12 mouse cellular contexts compared by ENCODE assay signal in the genomic region with DNA sequence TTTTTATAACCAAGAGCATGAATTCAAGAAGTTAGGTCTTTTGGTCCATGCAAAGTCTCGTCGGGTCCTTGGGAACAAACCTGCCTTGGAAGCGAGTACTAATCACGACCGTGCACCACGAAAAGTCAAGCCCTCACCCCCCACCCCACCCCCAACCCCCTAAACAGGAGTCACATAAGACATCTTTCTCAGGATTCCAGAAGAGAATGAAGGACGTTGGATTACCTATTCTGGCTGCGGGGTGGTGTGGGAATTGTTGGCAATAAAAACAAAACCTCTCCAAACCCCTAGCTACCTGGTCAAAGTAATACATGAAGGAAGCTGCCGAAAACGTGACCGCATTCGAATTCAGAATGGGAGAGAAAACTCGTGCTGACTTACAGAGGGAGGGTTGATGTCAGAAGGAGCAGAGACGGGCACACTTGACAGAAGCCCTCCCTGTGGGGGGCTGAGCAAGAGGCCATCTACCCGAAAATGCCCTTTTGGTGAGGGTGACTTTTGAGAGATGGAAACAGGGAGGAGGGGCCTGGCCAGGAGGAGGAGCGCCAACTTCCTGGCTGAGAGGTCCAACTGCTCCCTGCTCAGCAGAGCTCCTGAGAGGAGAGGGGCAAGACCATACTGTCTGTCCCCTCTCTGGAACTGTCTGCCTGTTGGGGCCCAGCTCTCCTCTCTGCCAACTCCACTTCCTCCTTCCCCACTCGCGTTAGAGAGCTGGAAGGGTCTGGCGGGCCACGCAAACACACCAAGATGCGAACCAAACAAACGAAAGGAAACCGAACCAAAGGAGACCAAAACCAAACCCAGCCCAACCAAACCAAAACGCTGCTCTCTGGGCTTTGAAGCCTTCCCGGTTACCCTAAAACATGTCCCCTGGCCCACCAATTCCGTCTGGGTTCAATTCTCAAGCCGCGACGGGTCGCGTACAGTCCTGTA. TPM values are rescaled to one million over a fixed set of nuclear protein-coding genes. Genes with fewer than 3 reads are reported as not detected.
DNase-seq lines count a peak whose midpoint lies in the region; ATAC-seq and TF ChIP-seq lines count a peak whose summit lies in the region.
"Not testable (repeated sequence)": the region's sequence is repeated elsewhere in the genome, so short reads cannot be mapped to it uniquely, and the experiment has no call there.
"Had no signal": no experiment of that assay in that cellular context is flagged by ENCODE, and none has a peak within 500 bp of the region (broad histone marks: within the 10 kb centered on the region; RNA-seq: fewer than 3 reads in every experiment).

No protein-coding gene starts in this region.

- TF ChIP-seq POLR2A in CH12.LX (IDR thresholded peaks at IDR 0.05; ENCODE audit: low read depth, low read length), result peak; percentile 39; the same call in 1 of the 2 replicates

- H3K27me3 ChIP-seq in CH12.LX (replicated peaks), result peaks cover 14% of the 10 kb centered on the region
- not testable (repeated sequence) for H3K27me3 ChIP-seq in forebrain, embryonic 14.5 days (replicated peaks; ENCODE audit: control insufficient read depth, insufficient read depth, low read length); liver, embryonic 14.5 days (ENCODE audit: control insufficient read depth, insufficient read depth, low read length); midbrain, embryonic 15.5 days (replicated peaks); stomach, embryonic 14.5 days (ENCODE audit: control insufficient read depth, insufficient read depth, low read length)

- WGBS in forebrain, embryonic 14.5 days, result 13% methylated on average over 28 of the region's 31 CpGs
- WGBS in liver, embryonic 14.5 days (ENCODE audit: insufficient replicate concordance), result 10% methylated on average over 28 of the region's 31 CpGs
- 9% methylated on average over 29 of the region's 31 CpGs for WGBS in midbrain, embryonic 15.5 days
- WGBS in stomach, embryonic 14.5 days, result 11% methylated on average over 28 of the region's 31 CpGs

- DNase-seq in CH12.LX (ENCODE audit: extremely low read depth), result peak; percentile 13
- peak; percentile 46 for DNase-seq in cerebellum, adult 9-11 months
- DNase-seq in forebrain, embryonic 14.5 days (ENCODE audit: low spot score); liver, embryonic 14.5 days (ENCODE audit: low read depth in 3 of 3, low spot score in 3 of 3): not testable (repeated sequence)
- peak; percentile 40 to 58 for DNase-seq in heart, postnatal 36 days
- peak; percentile 18 for DNase-seq in kidney, adult 9 months

- peak overlapping the region; percentile 53 for H3K27ac ChIP-seq in CH12.LX (ENCODE audit: insufficient read depth, low read depth)
- peak overlapping the region; percentile 44; the same call in 1 of the 2 replicates for H3K27ac ChIP-seq in forebrain, embryonic 14.5 days (ENCODE audit: low read depth, low read length)
- peak overlapping the region; percentile 77 for H3K27ac ChIP-seq in liver, embryonic 14.5 days
- peak overlapping the region; percentile 71 for H3K27ac ChIP-seq in midbrain, embryonic 15.5 days
- peak overlapping the region; percentile 93 for H3K27ac ChIP-seq in stomach, embryonic 14.5 days (ENCODE audit: low read length)

- peak overlapping the region; percentile 51 to 63 (median 59) for H3K4me3 ChIP-seq in CH12.LX (replicated peaks in 1 of 3; ENCODE audit: low read depth in 2 of 3, low read length in 2 of 3, poor library complexity in 1 of 3)
- H3K4me3 ChIP-seq in forebrain, embryonic 14.5 days (ENCODE audit: low read depth, low read length), result peak overlapping the region; percentile 37
- peak overlapping the region; percentile 60 to 63 for H3K4me3 ChIP-seq in liver, embryonic 14.5 days (ENCODE audit: insufficient read depth in 1 of 2, low read depth in 2 of 2, low read length in 2 of 2)
- peak overlapping the region; percentile 47 for H3K4me3 ChIP-seq in midbrain, embryonic 15.5 days
- peak overlapping the region; percentile 42 for H3K4me3 ChIP-seq in stomach, embryonic 14.5 days (ENCODE audit: low read depth, low read length)

- not testable (repeated sequence) for TF ChIP-seq EP300 in CH12.LX (IDR thresholded peaks at IDR 0.05; ENCODE audit: low read length); liver, embryonic 14.5 days (IDR thresholded peaks at IDR 0.05; ENCODE audit: low read depth)

- ATAC-seq in forebrain, embryonic 14.5 days; liver, embryonic 14.5 days (ENCODE audit: insufficient read depth); midbrain, embryonic 15.5 days (replicated peaks); stomach, embryonic 14.5 days (ENCODE audit: insufficient number of reproducible peaks, insufficient read depth, low FRiP score, low read depth): not testable (repeated sequence)

- dilution Hi-C loops in CH12.LX (cut with MboI; ENCODE audit: extremely low pct_ligation_motif_present, extremely low pct_unique_long_range_greater_than_20kb, low sequenced_read_pairs), result not testable (repeated sequence)

- H3K9ac ChIP-seq in CH12.LX (ENCODE audit: insufficient read depth, low read depth), result peak overlapping the region; percentile 78; the same call in 1 of the 2 replicates
- peak overlapping the region; percentile 58 for H3K9ac ChIP-seq in forebrain, embryonic 14.5 days (ENCODE audit: low read length)
- peak overlapping the region; percentile 78 for H3K9ac ChIP-seq in liver, embryonic 14.5 days (replicated peaks)
- H3K9ac ChIP-seq in midbrain, embryonic 15.5 days, result peak overlapping the region; percentile 53
- peak overlapping the region; percentile 52 for H3K9ac ChIP-seq in stomach, embryonic 14.5 days (replicated peaks; ENCODE audit: low read depth, low read length)

- in situ Hi-C loops in CH12.LX (cut with MboI; ENCODE audit: low pct_ligation_motif_present, low pct_unique_long_range_greater_than_20kb, low sequenced_read_pairs), result not testable (repeated sequence)

- H3K79me2 ChIP-seq in CH12.LX (replicated peaks; ENCODE audit: control insufficient read depth, extremely low read depth, insufficient read depth, poor library complexity, severe bottlenecking), result not testable (repeated sequence)

- not testable (repeated sequence) for TF ChIP-seq CTCF in CH12.LX (conservative IDR thresholded peaks at IDR 0.05 in 1 of 2, IDR thresholded peaks at IDR 0.05 in 1 of 2; ENCODE audit: low read depth in 2 of 2, low read length in 2 of 2); liver, embryonic 14.5 days (IDR thresholded peaks at IDR 0.05; ENCODE audit: low read depth)

- H3K36me3 ChIP-seq in CH12.LX (replicated peaks in 1 of 2; ENCODE audit: control insufficient read depth in 1 of 2, insufficient read depth in 1 of 2, low read length in 1 of 2); forebrain, embryonic 14.5 days (ENCODE audit: control insufficient read depth, insufficient read depth, low read length); liver, embryonic 14.5 days (replicated peaks; ENCODE audit: control insufficient read depth, insufficient read depth, low read depth); midbrain, embryonic 15.5 days (replicated peaks); stomach, embryonic 14.5 days (ENCODE audit: control insufficient read depth, insufficient read depth, low read length): not testable (repeated sequence)

- peak overlapping the region; percentile 96 for H3K4me2 ChIP-seq in CH12.LX (ENCODE audit: insufficient read depth, low read depth, poor library complexity, severe bottlenecking)
- H3K4me2 ChIP-seq in forebrain, embryonic 14.5 days (ENCODE audit: low read length), result peak overlapping the region; percentile 68
- H3K4me2 ChIP-seq in liver, embryonic 14.5 days (ENCODE audit: low read depth), result peak overlapping the region; percentile 78
- H3K4me2 ChIP-seq in midbrain, embryonic 15.5 days, result peak overlapping the region; percentile 91
- H3K4me2 ChIP-seq in stomach, embryonic 14.5 days (replicated peaks; ENCODE audit: low read depth, low read length), result peak overlapping the region; percentile 61

- not testable (repeated sequence) for H3K9me3 ChIP-seq in CH12.LX (replicated peaks; ENCODE audit: low read length); forebrain, embryonic 14.5 days (replicated peaks; ENCODE audit: control insufficient read depth, low read length); liver, embryonic 14.5 days (ENCODE audit: control insufficient read depth, low read length); midbrain, embryonic 15.5 days; stomach, embryonic 14.5 days (ENCODE audit: control insufficient read depth, low read depth, low read length)

- intact Hi-C loops in heart, postnatal 36 days (cut with DNase I), result loop anchor here (1.0 kb wide), 2 partner anchors 16 to 19 kb away; no protein-coding TSS in a partner anchor

- H3K4me1 ChIP-seq in CH12.LX (ENCODE audit: control insufficient read depth in 1 of 2, insufficient read depth in 2 of 2); forebrain, embryonic 14.5 days (ENCODE audit: control insufficient read depth, insufficient read depth, low read length); liver, embryonic 14.5 days (replicated peaks; ENCODE audit: control insufficient read depth in 2 of 2, insufficient read depth in 2 of 2, low read length in 1 of 2); midbrain, embryonic 15.5 days; stomach, embryonic 14.5 days (ENCODE audit: control insufficient read depth, insufficient read depth, low read length): not testable (repeated sequence)

- TF ChIP-seq RAD21 in CH12.LX (IDR thresholded peaks at IDR 0.05; ENCODE audit: low read depth, low read length), result not testable (repeated sequence)

RNA-seq across cellular contexts. Expression of a gene that starts 2.2 kb away (rescaled TPM):
- total RNA-seq in CH12.LX (2012; rRNA removed), result not detected in 2 replicates
- total RNA-seq in CH12.LX (2014; rRNA removed), result not detected in 2 replicates
- not detected in 2 replicates for polyA plus RNA-seq in CH12.LX (2012; ENCODE audit: insufficient read length, low read depth)
- polyA plus RNA-seq in forebrain, embryonic 14.5 days (2014; fragmentation: Nextera tagmentation; extraction: Ambion mirVana), result not detected in 2 replicates
- not detected for total RNA-seq in heart, postnatal 36 days (2021)
- polyA plus RNA-seq in liver, embryonic 14.5 days (2012; rRNA removed), result not detected in 2 replicates
- polyA plus RNA-seq in liver, embryonic 14.5 days (2014; fragmentation: Nextera tagmentation; extraction: Ambion mirVana), result not detected in 2 replicates
- polyA plus RNA-seq in midbrain, embryonic 15.5 days (2015; fragmentation: Nextera tagmentation; extraction: Ambion mirVana), result not detected in 2 replicates
- polyA plus RNA-seq in stomach, embryonic 14.5 days (2014; fragmentation: Nextera tagmentation; extraction: Ambion mirVana), result not detected in 2 replicates
- total RNA-seq: adrenal gland, postnatal 4 days; common myeloid progenitor, adult 5-6 weeks; gastrocnemius, adult 8-10 months; left cerebral cortex, adult 8-10 months had no signal

RNA-seq across cellular contexts. Expression of a gene that starts 3.1 kb away (rescaled TPM):
- total RNA-seq in CH12.LX (2012; rRNA removed), result not detected in 2 replicates
- total RNA-seq in CH12.LX (2014; rRNA removed), result not detected in 2 replicates
- not detected in 2 replicates for polyA plus RNA-seq in CH12.LX (2012; ENCODE audit: insufficient read length, low read depth)
- not detected in 2 replicates for polyA plus RNA-seq in forebrain, embryonic 14.5 days (2014; fragmentation: Nextera tagmentation; extraction: Ambion mirVana)
- not detected for total RNA-seq in heart, postnatal 36 days (2021)
- polyA plus RNA-seq in liver, embryonic 14.5 days (2012; rRNA removed), result 0.02 TPM in 1 of 2 replicates, not detected in the other
- polyA plus RNA-seq in liver, embryonic 14.5 days (2014; fragmentation: Nextera tagmentation; extraction: Ambion mirVana), result 0.15 TPM in 1 of 2 replicates, not detected in the other
- polyA plus RNA-seq in midbrain, embryonic 15.5 days (2015; fragmentation: Nextera tagmentation; extraction: Ambion mirVana), result not detected in 2 replicates
- 0.24 TPM in 1 of 2 replicates, not detected in the other for polyA plus RNA-seq in stomach, embryonic 14.5 days (2014; fragmentation: Nextera tagmentation; extraction: Ambion mirVana)
- total RNA-seq: adrenal gland, postnatal 4 days; common myeloid progenitor, adult 5-6 weeks; gastrocnemius, adult 8-10 months; left cerebral cortex, adult 8-10 months had no signal

RNA-seq across cellular contexts. Expression of a gene that starts 16.8 kb away (rescaled TPM):
- total RNA-seq in CH12.LX (2012; rRNA removed) (not detected in 2 replicates), CH12.LX (2014; rRNA removed) (not detected in 2 replicates)
- not detected in 2 replicates for polyA plus RNA-seq in CH12.LX (2012; ENCODE audit: insufficient read length, low read depth)
- not detected in 2 replicates for polyA plus RNA-seq in forebrain, embryonic 14.5 days (2014; fragmentation: Nextera tagmentation; extraction: Ambion mirVana)
- total RNA-seq in heart, postnatal 36 days (2021), result not detected
- polyA plus RNA-seq in liver, embryonic 14.5 days (2012; rRNA removed), result not detected in 2 replicates
- 0.14 TPM in 1 of 2 replicates, not detected in the other for polyA plus RNA-seq in liver, embryonic 14.5 days (2014; fragmentation: Nextera tagmentation; extraction: Ambion mirVana)
- not detected in 2 replicates for polyA plus RNA-seq in midbrain, embryonic 15.5 days (2015; fragmentation: Nextera tagmentation; extraction: Ambion mirVana)
- 0.26 and 0.43 TPM in 2 replicates for polyA plus RNA-seq in stomach, embryonic 14.5 days (2014; fragmentation: Nextera tagmentation; extraction: Ambion mirVana)
- total RNA-seq: adrenal gland, postnatal 4 days; common myeloid progenitor, adult 5-6 weeks; gastrocnemius, adult 8-10 months; left cerebral cortex, adult 8-10 months had no signal

RNA-seq across cellular contexts. Expression of a gene that starts 19.9 kb away (rescaled TPM):
- total RNA-seq in CH12.LX (2012; rRNA removed) (not detected in 2 replicates), CH12.LX (2014; rRNA removed) (not detected in 2 replicates)
- polyA plus RNA-seq in CH12.LX (2012; ENCODE audit: insufficient read length, low read depth), result not detected in 2 replicates
- polyA plus RNA-seq in forebrain, embryonic 14.5 days (2014; fragmentation: Nextera tagmentation; extraction: Ambion mirVana), result not detected in 2 replicates
- total RNA-seq in heart, postnatal 36 days (2021), result not detected
- polyA plus RNA-seq in liver, embryonic 14.5 days (2012; rRNA removed), result not detected in 2 replicates
- polyA plus RNA-seq in liver, embryonic 14.5 days (2014; fragmentation: Nextera tagmentation; extraction: Ambion mirVana), result not detected in 2 replicates
- not detected in 2 replicates for polyA plus RNA-seq in midbrain, embryonic 15.5 days (2015; fragmentation: Nextera tagmentation; extraction: Ambion mirVana)
- polyA plus RNA-seq in stomach, embryonic 14.5 days (2014; fragmentation: Nextera tagmentation; extraction: Ambion mirVana), result not detected in 2 replicates
- total RNA-seq: adrenal gland, postnatal 4 days; common myeloid progenitor, adult 5-6 weeks; gastrocnemius, adult 8-10 months; left cerebral cortex, adult 8-10 months had no signal

RNA-seq across cellular contexts. Expression of a gene that starts 22.8 kb away (rescaled TPM):
- not detected in 2 replicates for total RNA-seq in CH12.LX (2012; rRNA removed)
- total RNA-seq in CH12.LX (2014; rRNA removed), result not detected in 2 replicates
- polyA plus RNA-seq in CH12.LX (2012; ENCODE audit: insufficient read length, low read depth), result not detected in 2 replicates
- polyA plus RNA-seq in forebrain, embryonic 14.5 days (2014; fragmentation: Nextera tagmentation; extraction: Ambion mirVana), result not detected in 2 replicates
- total RNA-seq in heart, postnatal 36 days (2021), result not detected
- not detected in 2 replicates for polyA plus RNA-seq in liver, embryonic 14.5 days (2012; rRNA removed)
- polyA plus RNA-seq in liver, embryonic 14.5 days (2014; fragmentation: Nextera tagmentation; extraction: Ambion mirVana), result not detected in 2 replicates
- not detected in 2 replicates for polyA plus RNA-seq in midbrain, embryonic 15.5 days (2015; fragmentation: Nextera tagmentation; extraction: Ambion mirVana)
- not detected in 2 replicates for polyA plus RNA-seq in stomach, embryonic 14.5 days (2014; fragmentation: Nextera tagmentation; extraction: Ambion mirVana)
- total RNA-seq: adrenal gland, postnatal 4 days; common myeloid progenitor, adult 5-6 weeks; gastrocnemius, adult 8-10 months; left cerebral cortex, adult 8-10 months had no signal
